Mouse (Mus musculus) right cerebral cortex, adult 18-20 months (tissue): ENCODE results near the gene Fam184b.
"Not testable (repeated sequence)": the region's sequence is repeated elsewhere in the genome, so short reads cannot be mapped to it uniquely, and the experiment has no call there.

ENCODE experiments used
- DNase-seq: peaks from one replicate; pipeline ENCODE4 v3.0.0; 2022; ENCODE audit warnings: mixed read lengths

Gene Fam184b

DNA sequence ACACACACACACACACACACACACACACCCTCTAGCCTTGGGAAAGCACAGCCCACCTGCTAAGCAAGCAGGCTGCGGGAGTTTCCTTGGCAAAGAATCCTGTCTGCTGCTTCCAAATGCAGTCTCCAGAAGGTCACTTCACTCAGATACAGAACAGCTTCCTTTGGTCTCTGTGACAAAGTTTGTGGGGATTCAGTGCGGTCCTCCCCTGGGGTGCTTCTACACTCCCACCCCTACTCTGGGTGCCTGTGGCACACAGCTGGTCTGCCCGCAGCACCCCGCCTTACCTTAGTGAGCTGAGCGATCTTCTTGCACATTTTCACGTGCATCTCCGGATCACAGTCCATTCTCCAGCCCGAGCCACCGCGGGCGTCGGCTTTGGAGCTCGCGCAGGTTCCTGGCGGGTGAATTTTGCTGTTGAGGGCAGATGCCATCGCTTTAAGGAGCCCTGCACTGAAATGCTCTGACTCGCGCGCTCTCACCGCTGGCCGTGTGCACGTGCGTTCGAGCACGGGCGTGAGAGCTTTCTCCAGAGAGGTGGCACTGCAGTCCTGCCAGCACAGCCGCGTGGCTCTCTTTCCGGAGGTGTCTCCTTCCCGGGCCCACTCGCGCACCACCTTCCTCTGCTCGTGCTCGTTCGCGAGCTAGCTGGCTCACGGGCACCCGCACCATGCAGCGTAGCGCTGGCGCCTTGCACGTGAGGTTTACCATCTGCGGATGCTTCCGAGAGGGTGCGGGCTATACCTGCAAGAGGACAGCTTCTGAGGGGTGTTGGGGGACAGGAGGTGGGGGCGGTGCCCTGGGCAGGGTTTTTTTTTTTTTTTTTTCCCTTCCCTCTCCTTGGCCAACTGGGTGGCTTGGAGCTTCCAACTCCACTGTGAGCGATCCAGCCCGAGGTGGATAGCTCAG, at the start of gene Fam184b:
Gene Fam184b, minus strand, starts transcription at position 809 of the 909 bp plus-strand sequence.
- peak; percentile 88 for DNase-seq

DNA sequence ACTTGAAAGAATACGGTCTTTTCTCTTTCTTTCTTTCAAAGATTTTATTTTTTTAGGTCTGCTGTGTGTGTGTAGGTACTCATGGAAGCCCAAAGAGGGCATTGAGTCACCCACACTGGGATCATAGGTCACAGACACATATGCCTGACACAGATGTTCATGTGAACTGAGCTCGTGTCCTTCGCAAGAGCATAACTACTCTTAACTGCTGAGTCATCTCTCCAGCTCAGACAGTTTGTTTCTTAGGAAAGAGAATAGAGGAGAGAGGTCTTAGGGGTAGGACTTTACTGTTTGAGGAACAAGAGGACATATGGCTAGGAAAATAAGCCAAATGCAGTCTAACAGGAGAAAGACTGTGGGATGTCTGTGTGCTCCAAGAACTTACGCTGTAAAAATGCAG, 49.7 kb upstream of the Fam184b start:
- DNase-seq = no peak

DNA sequence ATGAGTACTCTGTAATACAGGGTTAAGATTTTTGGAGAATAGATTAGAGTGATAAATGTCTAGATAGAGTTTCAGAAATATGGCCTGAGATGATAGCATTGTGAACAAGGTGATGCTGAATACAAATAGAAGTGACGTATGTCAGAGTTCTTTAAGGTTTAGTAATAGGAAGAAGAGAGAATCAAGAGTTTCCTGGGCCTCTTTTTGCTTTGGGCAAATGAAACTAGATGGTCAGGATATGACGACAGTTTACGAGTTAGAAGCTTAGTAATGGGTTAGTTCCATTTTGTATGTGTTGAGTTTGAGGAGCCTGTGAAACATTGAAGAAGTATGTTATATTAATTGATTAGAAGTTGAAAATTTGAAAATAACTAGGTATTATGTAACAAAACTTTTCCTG, 46.8 kb upstream of the Fam184b start:
- no peak for DNase-seq

DNA sequence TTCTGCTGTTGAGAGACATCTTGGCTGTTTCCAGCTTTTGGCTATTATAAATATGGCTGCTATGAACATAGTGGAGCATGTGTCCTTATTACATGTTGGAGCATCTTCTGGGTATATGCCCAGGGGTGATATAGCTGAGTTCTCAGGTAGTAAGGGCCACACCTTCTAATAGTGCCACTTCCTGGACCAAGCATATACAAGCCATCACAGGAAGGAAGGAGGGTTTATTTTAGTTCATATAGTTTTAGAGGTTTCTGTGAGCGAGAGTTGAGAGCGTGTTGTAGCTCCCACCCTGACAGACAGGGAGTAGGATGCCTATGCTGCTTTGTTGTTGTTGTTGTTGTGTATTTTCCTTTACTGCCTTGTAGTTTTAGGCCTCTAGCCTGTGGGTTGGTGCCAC, 45.8 kb upstream of the Fam184b start:
- no peak for DNase-seq

DNA sequence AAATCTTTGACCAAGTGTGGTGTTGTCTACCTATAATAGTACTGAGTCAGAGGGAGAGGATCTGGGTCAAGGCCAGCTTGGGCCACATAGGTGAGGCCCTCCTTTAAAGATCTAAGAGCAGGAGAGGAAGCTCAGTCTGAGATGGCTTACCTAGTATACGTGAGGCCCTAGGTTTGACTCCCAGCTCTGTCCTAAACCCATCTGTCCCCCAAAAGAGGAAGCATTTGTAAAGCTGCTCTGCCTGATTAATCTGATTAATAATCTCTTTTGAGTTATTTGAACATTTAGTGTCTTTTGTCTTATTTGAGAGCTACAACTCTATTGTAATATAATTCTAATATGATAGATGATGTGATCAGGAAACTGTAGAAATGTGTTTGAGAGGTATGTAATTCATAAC, 44.0 kb upstream of the Fam184b start:
- no peak for DNase-seq

DNA sequence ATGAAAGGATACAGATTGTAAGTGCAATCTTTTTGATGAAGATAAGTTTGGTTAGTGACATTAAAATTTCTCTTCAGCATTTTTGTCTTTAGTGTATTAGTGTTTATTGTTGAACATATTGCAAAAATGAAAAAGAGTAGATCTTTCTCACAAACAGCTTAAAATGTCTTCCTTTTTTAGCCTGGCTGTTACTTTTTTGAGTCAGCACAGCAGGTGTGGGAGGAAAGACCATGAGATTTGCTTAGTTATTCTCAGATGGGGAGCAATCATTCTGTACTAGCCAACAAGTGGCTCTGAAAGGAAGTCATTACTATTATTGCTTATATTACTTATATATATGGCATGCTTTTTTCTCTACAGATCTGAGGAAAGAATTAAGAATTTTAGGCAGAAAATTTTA, 40.5 kb upstream of the Fam184b start:
- no peak for DNase-seq

DNA sequence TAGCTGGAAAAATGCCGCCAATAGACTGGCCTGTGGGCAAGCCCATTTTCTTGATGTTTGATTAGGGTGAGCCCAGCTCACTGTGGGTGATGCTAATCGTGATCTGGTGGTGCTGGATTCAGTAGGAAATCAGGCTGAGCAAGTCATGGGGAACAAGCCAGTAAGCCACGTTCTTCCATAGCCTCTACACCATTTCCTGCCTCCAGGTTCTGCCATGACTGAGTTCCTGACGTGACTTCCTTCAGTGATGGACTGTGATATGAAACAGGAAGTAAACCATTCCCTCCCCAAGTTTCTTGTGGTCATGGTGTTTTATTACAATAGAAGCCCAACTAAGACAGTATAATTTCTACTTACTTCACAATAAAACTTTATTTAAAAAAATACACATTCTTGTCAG, 38.2 kb upstream of the Fam184b start:
- no peak for DNase-seq

DNA sequence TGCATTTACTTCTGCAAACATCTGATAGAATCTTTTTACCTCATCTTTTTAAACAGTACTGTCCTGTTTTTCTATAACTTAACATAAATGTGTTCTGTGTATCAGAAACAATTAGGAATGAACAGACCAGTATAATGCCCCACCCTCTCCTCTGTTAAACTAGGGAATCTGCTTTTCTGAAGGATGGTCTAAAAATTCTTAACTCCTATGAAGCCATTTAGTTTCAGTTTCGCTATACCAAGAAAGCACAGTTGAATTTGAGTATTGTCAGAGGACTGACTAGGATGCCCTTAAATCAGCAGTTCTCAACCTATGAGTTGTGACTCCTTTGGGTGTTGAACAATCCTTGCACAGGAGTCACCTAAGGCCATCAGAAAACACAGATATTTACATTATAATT, 35.6 kb upstream of the Fam184b start:
- no peak for DNase-seq

DNA sequence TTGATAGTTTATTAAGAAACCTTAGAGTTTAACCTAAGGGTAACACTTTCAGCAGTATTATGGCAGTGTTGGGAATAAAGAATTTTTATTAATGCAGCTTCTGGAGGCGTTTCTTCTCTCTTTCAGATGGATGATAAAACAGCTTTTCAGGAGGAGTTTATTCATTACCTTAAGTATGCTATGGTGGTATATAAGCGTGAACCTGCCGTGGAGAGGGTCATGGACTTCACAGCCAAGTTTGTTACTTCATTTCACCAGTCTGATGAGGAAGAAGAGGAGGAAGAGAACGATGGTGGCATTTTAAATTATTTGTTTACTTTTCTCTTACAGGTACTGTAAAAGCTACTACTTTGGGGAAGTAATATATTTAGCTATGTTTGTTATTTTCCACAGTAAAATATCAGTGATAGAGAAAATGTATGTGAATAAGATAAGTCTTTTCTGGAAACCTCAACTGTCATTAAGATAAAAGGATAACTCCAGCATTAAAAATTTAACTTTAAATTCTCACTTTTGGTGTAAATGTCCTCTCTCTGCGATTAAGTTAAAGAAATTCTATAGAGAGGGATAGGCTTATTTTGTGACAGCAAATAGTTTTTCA, 31.6 kb upstream of the Fam184b start:
- DNase-seq = no peak

DNA sequence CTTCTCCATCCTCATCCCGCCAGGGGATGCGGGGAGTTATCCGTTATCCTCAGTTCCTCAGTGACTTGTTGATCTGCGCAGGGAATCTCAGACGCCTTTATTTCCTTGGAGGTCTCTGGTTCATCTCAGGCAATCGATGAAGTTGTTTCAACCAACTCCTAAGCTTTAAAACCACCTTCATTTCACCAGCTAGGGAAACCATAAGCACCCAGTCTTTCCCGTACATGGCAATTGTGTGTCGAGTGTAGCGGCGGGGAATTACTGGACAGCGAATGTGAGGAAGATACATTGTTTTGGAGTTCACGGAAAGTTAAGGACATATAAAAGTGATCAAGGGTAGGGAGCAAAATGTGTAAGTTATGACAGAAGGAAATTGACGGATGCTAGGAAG, 30.9 kb upstream of the Fam184b start:
- DNase-seq = no peak

DNA sequence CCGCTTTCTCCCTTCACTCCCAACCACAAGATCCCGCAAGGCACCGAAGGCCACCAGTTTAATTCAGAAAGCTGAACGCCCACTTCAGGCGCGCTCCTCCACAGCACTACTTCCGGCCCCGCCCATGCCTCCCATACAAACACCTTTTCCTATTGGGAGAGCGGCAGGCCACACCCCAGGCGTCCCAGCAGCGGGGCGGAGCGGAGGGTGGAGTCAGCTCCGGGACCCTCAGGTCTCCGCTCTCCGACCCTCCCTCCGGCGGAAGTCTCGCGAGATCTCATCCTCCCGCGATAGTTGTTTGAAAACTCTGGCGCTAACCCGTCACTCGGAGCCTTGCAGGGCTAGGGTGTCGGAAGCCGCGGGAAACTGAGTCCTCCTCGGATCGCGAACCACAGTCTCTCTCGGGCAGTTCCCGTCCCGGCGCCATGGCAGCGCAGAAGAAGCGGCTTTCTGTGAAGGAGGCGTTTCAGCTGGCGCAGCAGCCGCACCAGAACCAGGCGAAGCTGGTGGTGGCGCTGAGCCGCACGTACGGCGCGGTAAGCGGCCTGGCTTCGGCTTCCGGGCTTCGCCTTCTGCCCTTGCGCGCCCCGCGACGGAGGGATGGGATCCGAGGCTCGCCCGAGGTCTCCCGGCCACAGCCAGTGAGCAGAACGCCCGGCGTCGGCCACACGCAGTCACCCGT, 30.3 kb upstream of the Fam184b start, which contains the start of gene Ncapg:
Gene Ncapg, plus strand, starts transcription at position 322 of the 682 bp plus-strand sequence.
- peak; percentile 99 for DNase-seq

DNA sequence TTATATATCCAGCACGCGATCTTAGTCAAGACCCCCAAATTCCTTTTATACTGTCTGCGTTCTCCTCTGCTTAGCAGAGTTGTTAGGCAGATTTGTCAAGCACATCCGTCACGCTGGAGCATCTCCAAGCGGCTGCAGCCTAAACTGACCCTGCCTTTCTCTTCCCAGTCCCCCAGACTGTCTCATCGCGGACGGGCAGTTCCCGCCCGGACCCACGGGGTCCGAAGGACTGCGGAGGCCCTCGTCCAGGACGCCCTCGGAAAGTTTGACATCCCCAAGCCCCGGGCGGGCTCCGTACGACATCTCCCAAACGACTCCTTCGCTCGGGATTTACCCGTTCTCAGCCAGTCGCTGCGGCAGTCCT, 29.8 kb upstream of the Fam184b start:
- DNase-seq = no peak

DNA sequence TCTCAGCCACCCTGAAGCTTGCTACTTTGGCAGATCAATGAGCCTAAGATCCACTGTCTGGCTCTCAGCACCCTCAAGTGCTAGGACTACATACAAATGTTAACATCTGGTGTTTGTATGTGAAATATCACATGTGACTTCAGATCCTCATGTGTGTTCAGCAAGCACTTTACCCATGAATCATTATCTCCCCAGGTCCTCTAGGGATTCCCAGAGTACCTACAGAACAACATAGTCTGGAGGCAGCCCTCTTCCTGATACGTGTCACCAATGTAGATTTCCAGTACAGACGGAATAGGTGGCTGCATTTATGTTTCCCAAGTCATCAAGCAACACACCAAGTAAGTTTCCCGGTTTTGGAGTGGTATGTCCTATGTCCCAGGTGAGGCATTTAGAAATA, 29.4 kb upstream of the Fam184b start:
- DNase-seq = no peak

DNA sequence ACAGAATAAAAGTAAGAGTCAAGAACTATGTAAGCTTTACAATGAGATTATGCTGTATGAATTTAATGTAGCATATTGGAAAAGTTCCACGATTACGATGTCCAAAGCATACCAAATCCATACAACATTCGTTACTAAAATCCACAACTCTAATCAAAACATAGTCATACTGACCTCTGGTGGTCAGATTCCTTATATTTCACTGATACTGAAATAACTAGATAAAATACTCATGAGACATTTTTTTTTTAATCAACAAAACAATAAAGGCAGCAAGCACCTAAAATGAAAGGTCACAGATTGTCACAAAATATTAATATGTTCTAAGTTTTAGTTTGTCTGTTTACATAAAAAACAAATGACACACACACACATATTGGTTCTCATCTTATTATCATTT, 28.9 kb upstream of the Fam184b start:
- DNase-seq = no peak

DNA sequence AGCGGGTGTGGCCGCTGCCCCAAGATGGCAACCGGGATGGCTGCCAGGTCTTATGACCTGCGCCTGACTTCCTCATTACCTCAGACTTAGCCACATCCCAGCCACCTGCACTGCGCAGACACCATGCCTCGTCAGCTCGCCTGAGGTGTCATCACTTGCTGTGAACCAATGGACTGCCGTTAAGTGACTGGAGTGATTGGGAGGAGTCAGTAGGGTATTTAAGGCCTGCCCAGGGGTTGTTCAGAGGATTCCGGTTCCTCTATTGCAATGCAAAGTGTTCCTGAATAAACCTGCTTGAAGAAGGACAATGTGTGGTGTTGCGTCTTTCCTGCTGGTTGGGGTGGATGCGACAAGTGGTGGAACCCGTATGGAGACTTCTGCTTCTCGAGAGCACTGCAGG, 19.0 kb upstream of the Fam184b start:
- DNase-seq = not testable (repeated sequence)

DNA sequence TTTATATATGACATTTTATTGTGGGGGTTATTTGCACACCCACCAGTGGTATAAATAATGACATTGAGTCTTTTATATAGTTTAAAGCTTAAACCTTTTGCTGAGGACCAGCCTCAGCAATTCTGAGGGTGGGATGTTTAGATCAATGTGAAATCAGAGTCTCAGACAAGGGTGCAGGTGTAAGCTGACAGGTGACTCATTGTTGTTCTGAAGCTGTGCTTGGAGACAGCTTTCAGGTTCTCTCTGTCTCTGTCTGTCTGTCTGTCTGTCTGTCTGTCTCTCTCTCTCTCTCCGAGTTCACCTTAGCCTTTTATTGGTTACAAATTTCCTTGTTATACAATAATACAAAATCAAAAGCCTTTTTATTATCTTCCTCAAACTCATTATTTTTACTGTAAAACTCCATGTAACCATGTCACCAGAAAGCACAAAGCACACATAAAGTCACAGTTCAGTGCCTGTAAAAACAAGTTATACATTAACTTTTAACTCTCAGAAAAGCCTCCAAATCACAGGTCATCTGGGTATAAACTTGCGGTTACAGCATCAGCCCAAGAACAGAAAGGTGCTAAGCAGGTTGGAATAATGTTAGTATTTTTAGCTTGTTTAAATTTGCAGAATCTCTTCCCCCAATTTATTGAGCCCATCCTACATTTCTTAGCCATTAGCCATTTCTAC, 11.8 kb upstream of the Fam184b start:
- no peak for DNase-seq

DNA sequence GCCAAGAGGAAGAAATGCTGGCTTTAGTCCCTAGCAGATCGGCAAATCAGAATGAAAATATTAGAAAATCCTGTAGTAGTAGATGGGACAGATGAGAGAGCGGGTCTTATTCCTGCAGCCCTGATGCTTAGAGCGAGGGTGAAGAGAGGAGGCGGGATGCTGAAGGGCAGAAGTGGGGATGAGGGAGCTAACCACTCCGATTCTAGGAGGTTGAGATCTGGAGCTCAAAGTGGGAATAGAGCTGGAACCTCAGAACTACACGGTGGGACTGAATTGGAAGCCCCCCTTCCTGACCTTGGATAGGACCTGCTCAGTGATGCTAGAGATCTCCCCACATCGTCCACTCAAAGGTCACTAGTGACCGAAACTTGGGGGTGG, 290 bp upstream of the Fam184b start:
- no peak for DNase-seq

DNA sequence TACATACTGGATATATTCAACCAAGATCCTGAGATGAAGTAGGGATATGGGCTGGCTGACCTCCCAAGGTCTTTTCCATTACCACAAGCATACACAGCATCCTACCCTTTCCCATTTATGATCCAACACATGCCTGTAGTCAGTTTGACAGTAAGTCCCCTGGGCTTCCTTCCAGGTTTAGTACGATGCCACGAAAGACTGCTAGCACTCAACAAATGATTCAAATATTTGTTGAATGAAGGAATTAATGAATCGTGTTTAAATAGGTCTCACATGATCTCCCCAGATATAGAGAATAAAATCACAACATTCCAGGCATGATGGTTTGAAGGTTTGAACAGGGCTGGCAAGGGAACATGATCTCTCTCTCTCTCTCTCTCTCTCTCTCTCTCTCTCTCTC, 1.0 kb downstream of the Fam184b start:
- no peak for DNase-seq

DNA sequence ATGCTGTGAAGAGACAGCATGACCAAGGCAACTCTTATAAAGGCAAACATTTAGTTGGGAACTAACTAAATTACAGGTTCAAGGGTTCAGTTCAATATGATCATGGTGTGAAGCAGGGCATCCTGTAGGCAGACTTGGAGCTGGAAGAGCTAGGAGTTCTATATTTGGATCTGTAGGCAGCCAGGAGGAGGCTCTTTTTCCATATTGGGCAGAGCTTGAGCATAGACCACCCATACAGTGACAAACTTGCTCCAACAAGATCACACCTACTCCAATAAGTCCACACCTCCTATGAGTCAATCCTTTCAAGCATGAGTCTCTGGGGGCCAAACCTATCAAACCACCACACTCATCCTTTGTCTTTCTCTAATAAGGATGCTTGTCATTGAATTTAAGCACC, 9.9 kb downstream of the Fam184b start:
- no peak for DNase-seq

DNA sequence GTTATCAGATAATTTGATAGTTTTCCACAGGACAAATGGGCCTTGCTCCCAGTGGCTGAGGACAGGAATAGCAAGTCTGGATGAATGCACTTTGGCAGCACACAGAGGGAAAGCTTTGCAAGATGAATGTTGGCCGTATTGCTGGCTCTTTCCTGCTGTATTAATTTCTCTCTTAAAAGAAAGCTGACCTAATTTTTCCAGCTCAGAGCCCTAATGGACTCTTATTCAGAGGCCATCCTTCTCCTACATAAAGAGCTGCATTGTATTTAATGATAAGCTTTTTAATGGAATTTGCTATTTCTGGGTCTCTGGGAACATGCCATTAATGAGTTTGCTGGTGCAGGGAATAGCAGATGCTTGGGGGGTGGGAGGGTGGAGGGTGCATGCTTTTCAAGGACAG, 11.6 kb downstream of the Fam184b start:
- DNase-seq = no peak

DNA sequence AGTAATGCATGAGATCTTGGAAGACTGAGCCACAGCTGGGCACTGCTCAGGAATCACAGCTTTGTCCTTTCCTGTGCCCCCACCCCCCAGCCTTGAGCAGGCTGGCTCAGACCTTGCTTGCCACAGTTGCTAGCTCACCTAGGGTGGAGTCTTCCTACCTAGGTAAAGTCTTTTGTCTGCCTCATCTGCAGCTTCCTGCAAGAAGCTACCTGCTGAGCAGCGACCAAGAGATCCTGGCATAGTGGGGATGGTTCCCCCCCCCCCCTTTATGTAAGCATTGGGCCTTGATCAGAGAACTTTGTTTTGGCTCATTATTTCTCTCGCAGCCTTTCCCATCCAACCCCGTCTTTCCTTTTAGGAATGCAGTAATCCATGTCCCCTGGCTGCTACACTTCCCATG, 17.9 kb downstream of the Fam184b start:
- no peak for DNase-seq

DNA sequence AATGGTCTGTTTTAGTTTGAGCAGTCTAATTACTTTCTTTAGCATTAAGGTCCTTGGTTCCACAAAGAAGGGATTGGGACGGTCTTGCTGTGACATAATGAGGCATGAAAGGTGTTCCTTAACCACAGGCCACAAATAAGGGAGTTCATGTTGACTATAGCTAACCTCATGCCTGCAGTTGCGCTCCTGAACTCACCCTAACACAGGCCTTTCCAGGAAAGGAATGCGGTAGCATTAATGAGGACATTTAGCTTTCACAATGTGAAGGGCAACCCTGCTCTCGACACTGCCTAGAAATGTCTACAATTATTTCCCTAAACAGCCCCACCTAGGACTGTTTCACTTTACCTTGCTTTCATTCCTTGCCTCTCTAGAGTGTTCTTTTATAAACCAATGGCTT, 40.4 kb downstream of the Fam184b start:
- no peak for DNase-seq

DNA sequence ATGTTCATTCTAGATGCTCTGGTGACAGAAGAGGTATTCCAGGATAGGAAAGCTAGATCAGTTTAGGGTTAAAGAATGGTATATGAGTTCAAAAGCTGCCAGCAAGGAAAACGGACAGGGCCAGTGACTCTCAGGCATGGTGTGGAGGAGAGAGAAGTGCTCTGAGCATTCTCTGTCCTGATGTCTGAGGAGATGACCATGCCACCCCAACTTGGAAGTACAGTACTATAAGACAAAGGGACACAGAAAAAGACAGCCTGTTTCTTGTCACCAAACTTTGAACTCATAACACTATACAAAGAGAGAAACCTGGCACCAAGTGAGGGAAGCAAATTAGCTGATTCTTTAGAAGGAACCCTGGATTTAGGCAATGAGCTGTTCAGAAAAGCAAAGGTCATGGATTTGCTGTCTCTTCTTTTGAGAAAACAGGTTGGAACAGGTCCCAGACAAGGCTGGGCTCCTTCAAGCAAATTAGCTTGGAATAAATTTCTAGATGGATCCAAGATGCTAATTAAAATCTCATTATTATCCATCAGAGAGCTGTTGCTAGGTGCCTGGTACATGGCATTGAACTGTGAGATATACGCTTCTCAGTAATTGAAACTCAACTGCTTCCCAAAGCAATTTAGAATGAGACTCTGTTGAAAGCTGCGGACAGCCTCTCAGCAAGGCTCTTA, 43.9 kb downstream of the Fam184b start:
- DNase-seq = peak; percentile 22
